Mouse (Mus musculus): ENCODE data around the gene Gm8765.
"Not testable (repeated sequence)": the region's sequence is repeated elsewhere in the genome, so short reads cannot be mapped to it uniquely, and the experiment has no call there.

The Gm8765 gene

DNA sequence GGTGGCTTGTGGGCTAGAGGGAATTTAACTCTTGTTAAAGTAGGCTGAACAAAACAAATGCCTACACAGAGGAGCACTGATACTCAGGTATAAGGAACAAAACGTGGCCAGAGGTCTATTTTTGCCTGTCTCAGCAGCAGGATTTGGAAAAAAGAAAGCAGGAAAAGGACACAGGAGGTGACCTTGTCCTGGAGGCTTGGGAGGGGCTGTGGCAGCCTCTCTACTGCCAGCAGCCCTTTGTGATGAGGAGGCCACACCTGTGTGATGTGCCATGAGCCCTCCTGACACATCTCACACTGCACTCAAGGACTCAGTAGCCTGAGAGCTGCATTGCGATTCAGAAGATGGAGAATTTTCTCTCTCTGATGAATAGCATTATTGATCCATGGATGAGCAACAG is at the start of gene Gm8765:
Gene Gm8765, plus strand, starts transcription at position 301 of the 400 bp plus-strand sequence.
- DNase-seq (ENCODE audit: low read depth), result not testable (repeated sequence)

DNA sequence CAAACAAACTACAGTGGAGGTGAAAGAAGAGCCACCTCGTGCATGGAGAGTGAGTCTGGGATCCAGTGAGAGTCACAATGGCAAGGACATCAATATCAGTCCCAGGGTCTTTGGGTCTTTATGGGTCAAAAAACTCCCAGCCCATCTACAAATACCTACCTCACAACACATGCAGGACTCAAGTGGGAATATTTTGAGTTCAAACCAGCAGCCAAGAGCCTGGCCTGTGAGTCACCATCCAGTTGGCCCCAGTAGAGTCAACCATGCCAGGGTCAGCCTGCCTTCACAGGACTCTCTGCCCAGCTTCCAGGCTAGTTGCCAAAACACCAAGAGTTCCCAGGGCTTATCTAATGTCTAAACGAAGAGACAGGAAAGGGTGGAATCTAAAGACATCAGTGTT is 49.3 kb upstream of the Gm8765 start:
- DNase-seq (ENCODE audit: low read depth), result not testable (repeated sequence)

DNA sequence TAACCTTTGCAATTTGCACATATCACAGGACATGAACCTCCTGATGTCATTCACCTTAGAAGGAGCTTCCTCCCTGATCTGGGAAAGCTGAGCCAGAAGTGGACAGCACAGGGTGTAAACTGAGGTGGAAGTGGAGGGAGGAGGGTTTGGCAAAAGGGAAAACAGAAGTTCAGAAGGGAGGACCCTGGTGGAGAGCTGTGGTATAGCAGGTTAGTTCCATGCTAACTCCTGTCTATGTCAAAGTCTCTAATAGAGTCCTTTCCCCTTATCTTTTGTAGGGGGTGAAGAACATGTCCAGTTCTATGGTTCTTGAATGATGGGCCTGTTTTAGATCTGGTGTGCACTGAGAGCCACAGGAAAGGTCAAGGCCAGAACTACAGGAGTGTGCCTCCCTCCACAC is 52.2 kb downstream of the Gm8765 start:
- DNase-seq (ENCODE audit: low read depth), result not testable (repeated sequence)

DNA sequence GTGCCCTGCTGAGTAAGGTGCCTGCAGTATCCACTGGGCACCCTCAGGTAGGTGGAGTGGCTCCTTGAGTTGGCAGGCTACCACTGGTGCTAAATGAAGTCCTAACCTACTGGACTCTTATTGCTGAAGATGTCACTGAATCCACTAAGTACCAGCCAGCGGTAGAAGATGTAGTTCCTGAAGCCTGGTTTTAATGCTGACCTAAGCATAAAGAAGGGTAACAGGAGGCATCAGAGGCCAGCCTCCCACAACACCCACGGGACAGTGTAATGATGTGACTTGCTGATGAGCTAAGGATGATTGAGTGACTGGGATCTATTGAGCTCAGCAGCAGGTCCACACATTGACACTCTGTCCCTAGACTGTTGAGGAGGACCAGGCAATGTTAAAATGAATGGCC is 53.6 kb downstream of the Gm8765 start:
- no peak for DNase-seq (ENCODE audit: low read depth)

DNA sequence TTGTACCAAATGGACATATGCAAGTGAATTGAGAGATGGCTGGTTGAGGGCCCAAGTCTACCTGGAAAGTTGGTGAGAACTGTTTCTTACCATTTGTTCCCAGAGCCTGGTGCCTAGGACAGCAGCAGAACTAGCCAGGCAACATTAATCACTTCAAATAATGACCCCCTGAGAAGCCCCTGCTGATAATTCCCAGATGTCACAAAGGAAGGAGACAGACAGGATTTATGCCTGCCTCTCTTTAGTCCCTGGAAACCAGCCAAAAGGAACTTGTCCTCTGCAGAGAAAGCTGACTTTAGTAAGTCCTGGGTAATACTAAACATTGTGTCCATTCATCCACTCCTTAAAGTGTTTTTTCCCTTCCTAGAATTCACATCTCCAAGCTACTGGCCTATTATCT is 54.8 kb downstream of the Gm8765 start:
- not testable (repeated sequence) for DNase-seq (ENCODE audit: low read depth)
